Mouse (Mus musculus): ENCODE measurements around the gene Dbn1.

The Dbn1 gene

DNA sequence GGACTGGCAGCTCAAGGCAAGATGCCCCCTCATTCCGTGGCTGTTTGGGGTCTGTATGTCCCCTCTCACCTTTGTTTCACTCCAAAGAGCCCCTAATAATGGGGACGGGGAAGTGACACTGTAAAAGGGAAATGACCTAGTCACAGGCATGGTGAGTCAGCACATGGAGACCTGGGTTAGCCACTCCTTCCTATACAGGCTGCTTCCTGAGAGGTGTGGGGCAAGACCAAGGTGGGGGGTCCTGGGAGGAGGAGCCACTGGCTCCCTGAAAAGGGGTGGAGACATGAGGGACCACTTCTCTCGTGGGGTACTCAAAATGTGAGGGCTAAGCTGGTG is 22.4 kb upstream of the Dbn1 start:
- DNase-seq: no peak

DNA sequence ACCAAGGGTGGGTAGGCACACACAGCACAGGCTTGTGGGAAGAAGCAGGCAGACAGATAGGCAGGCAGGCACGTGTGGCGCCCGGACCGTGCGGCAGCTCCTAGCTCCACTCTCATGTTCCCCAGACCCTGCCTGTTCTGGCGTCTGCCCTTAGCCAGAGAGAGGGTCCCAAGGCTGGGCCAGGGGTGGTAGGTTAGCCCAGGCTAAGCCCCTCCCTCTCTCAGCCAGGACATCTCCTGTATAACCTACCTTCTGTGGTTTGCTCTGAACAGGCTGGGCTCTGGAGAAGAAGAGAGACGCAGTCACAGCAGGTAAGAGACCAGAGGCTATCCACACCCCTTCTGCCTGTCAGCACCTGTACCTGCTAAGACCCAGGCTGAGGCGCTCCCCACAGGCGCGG is 20.6 kb upstream of the Dbn1 start:
- DNase-seq: peak; percentile 91

DNA sequence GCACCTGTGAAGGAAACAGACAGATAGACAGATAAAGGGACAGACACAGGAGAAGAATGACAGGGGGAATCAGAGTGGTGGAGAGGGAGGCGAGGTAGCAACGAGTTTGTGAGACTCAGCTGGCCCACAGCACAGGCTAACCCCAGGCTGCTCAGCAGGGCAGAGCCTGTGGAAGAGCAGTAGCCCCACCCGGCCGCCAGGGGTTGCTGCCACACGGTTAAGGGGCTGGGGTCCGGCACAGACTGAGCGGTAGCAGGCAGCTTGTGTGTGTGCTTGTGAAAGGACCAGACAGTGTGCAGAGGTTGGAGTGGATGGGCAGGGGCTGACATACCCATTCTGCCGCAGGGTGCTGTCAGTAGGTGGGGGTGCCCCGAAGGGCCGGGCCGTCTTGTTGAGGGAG is 20.0 kb upstream of the Dbn1 start:
- DNase-seq: no peak

GRCm38 (mm10) chr13:55506697-55507096 is 18.8 kb upstream of the Dbn1 start:
- DNase-seq: no peak

- DNase-seq: peak; percentile 88
Measured at GRCm38 (mm10) chr13:55505810-55506209, 17.9 kb upstream of the Dbn1 start.

GRCm38 (mm10) chr13:55504390-55504789 is 16.5 kb upstream of the Dbn1 start:
- DNase-seq: no peak

DNA sequence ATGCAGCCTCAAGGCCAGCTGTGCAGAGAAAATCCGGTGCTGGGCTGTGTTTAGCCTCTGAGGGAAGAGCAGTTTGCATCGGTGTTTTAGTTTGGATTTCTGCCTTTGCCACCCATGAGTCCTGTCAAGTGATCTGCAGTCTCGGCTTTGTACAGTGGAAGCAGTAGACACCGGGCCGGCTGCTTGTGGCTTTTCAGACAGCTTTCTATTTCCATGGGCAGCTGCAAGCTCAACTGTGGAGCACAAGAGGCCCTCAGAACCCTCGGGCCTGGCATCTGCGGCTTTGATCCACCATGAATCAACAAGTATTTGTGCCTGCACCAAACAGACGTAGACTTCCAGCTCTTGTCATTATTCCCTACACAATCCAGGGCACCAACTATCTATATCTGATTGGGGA is 14.5 kb upstream of the Dbn1 start:
- DNase-seq: no peak

DNA sequence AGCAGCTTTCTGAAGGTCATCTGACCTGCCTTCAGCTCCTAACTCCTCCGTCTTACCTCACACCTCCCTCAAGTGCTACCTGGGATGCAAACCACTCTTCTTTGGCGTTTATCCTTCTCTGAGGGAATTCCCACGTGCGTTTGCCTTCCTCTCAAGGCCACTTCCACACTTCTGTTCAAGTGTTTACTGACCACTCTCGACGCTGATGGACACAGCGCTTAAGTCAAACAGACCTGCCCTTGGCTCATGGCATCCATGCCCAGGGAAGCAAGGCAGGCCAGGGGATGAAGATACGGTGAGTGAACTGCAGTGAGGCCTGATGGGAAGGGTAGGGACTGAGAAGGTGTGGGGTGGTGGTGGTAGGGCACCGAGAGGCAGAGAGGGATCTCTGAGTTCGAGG is 12.7 kb upstream of the Dbn1 start:
- DNase-seq: no peak

DNA sequence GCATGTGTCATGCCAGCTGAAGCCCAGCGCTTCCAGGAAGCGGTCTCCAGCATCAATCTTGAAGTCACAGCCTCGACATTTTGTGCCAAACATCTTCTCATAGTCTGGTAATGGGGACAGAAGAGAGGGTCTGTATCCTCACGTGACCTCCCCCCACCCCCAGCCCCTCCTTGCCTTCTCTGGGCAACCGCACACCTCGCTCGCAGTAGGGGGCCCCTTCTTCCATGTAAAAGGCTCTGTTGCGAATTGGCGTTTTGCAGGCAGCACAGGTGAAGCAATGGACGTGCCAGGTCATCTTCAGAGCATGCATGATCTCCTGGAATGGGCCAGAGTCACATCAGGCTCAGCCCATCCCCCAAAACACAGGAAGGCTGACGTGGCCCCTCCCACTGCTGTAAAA is 11.0 kb upstream of the Dbn1 start:
- no peak for DNase-seq

GRCm38 (mm10) chr13:55496661-55497060 is 8.8 kb upstream of the Dbn1 start:
- DNase-seq: no peak

DNA sequence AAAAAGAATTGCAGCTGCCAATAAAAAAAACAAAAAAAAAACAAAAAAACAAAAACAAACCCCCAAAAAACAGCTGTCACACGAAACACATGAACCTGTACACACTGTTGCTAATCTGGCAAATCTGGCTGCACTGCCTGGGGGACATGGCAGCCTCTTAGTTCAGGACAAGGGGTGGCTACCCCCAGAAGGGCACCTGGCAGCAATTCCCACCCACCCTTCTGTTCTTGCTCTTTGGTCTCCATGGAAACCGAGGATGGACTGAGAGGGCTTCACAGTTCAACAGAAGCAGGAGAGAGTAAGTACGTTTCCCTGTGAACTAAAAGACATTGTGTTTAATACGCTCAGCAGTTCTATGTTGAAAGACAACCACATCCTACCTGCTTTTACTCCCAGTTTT is 7.8 kb upstream of the Dbn1 start:
- DNase-seq: no peak

- peak; percentile 98 for DNase-seq
Measured at GRCm38 (mm10) chr13:55494883-55495621, 7.1 kb upstream of the Dbn1 start.

DNA sequence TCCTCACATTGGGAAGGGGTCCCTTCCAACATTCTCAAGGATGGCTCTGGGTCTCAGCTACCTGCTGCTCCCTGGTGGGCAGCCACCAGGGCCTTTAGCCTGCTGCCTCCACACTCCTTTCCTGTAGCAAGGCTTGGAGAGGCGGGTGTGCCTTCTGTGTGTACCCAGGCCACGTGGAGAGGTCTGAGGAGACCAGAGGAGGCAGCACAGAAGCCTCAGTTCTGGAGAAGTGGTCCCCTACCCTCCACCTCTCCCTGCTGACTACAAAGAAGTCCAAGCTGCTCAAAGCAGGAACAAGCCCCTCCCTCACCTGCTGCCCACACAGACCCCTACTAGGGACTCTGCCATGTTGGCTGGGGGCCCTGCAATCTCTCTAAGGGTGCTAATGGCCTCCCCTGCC is 6.3 kb upstream of the Dbn1 start:
- DNase-seq: no peak

- DNase-seq: peak; percentile 96
Measured at GRCm38 (mm10) chr13:55486916-55487577, 864 bp downstream of the Dbn1 start.

- no peak for DNase-seq
Measured at GRCm38 (mm10) chr13:55486029-55486794, 1.7 kb downstream of the Dbn1 start.

- no peak for DNase-seq
Measured at GRCm38 (mm10) chr13:55484520-55485088, 3.3 kb downstream of the Dbn1 start.

GRCm38 (mm10) chr13:55483593-55483992 is 4.3 kb downstream of the Dbn1 start:
- DNase-seq: no peak

- no peak for DNase-seq
Measured at GRCm38 (mm10) chr13:55483071-55483470, 4.8 kb downstream of the Dbn1 start.

DNA sequence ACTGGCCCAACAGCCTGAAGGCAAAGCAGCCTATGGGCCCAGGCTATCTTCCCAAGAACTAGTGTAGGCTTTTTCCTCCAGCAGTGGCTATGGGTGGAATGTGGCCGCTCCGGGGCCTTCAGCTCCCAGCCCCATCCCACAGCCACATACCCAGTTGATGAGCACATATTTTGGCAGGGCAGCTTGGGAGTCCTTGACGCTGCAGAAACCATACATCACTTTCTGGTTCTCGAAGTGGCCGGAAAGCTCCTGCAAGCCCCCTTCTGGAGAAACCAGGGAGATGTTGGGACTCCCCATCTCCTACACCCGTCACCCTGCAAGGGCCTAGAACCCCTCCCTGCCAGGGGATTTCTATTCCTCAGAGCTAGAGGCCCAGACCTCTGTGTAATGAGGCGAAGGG is 5.4 kb downstream of the Dbn1 start:
- no peak for DNase-seq

DNA sequence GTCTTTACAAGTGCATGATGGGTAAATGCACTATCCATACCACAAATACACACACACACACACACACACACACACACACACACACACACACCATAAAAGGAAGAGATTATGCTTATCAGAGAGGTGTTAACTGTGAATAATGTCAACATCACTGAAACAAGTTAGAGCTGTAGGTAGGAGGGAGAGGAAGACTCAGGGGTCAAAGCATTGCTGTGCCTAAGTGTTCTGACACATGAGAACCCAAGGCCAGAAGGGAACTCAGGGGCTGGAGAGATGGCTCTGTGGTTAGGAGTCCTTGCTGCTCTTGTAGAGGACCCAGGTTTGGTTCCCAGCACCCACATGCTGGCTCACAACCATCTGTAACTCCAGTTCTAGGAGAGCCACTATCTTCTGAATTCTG is 8.0 kb downstream of the Dbn1 start:
- DNase-seq: no peak

- peak; percentile 97 for DNase-seq
Measured at GRCm38 (mm10) chr13:55479008-55479407, 8.9 kb downstream of the Dbn1 start.

GRCm38 (mm10) chr13:55478036-55478435 is 9.9 kb downstream of the Dbn1 start:
- DNase-seq: no peak

- DNase-seq: no peak
Measured at GRCm38 (mm10) chr13:55477492-55477891, 10.4 kb downstream of the Dbn1 start.

- DNase-seq: peak; percentile 93
Measured at GRCm38 (mm10) chr13:55476256-55476655, 11.7 kb downstream of the Dbn1 start.

Measured in heart, adult 11 months (tissue).